ENCODE assay signal across 8 mouse cellular contexts in genomic region chr1:78488427-78488751, GRCm38 (mm10). TPM values are rescaled to one million over a fixed set of nuclear protein-coding genes. Genes with fewer than 3 reads are reported as not detected.
A peak's percentile ranks its signal among the peaks of the same experiment; 100 is the strongest.
DNase-seq lines count a peak whose midpoint lies in the region; ATAC-seq lines count a peak whose summit lies in the region.

No protein-coding gene starts in this region.

- no peak overlapping the region for H3K27ac ChIP-seq in kidney, embryonic 14.5 days (ENCODE audit: low read depth, low read length)
- H3K27ac ChIP-seq in brown adipose tissue, adult 24 weeks (replicated peaks; ENCODE audit: low read depth, low read length) = peak overlapping the region; percentile 59
- peak overlapping the region; percentile 71 for H3K27ac ChIP-seq in hindbrain, embryonic 16.5 days (ENCODE audit: low read depth, low read length)
- H3K27ac ChIP-seq in midbrain, embryonic 14.5 days (replicated peaks; ENCODE audit: low read depth, low read length) = peak overlapping the region; percentile 67; the same call in 1 of the 2 replicates

- H3K4me3 ChIP-seq in kidney, embryonic 14.5 days (ENCODE audit: low read length) = peak overlapping the region; percentile 89
- H3K4me3 ChIP-seq in brown adipose tissue, adult 24 weeks (ENCODE audit: insufficient read depth, low read depth, low read length) = peak overlapping the region; percentile 83
- peak overlapping the region; percentile 69 for H3K4me3 ChIP-seq in hindbrain, embryonic 16.5 days (ENCODE audit: low read length)
- H3K4me3 ChIP-seq in midbrain, embryonic 14.5 days (replicated peaks; ENCODE audit: low read depth, low read length) = peak overlapping the region; percentile 93

- 0% methylated on average over 28 of the region's 28 CpGs for WGBS in kidney, embryonic 14.5 days
- WGBS in hindbrain, embryonic 16.5 days = 0% methylated on average over 28 of the region's 28 CpGs
- WGBS in midbrain, embryonic 14.5 days = under 1% methylated on average over 28 of the region's 28 CpGs

- no peak; the same call in 1 of the 2 replicates for ATAC-seq in kidney, embryonic 14.5 days (ENCODE audit: low FRiP score, low TSS enrichment)
- no peak; the same call in 1 of the 2 replicates for ATAC-seq in hindbrain, embryonic 16.5 days
- ATAC-seq in midbrain, embryonic 14.5 days (ENCODE audit: low FRiP score, low TSS enrichment) = no peak
- ATAC-seq in cerebellum, adult (ENCODE audit: insufficient number of reproducible peaks, low FRiP score, low TSS enrichment) = no peak

- DNase-seq in kidney, adult 18-20 months = no peak
- no peak for DNase-seq in midbrain, embryonic 14.5 days
- no peak for DNase-seq in gastrocnemius, postnatal 25 days
- DNase-seq in ovary, postnatal 14 days (ENCODE audit: low spot score) = no peak

- peak overlapping the region; percentile 86 for H3K9ac ChIP-seq in kidney, embryonic 14.5 days (ENCODE audit: low read depth, low read length)
- H3K9ac ChIP-seq in hindbrain, embryonic 16.5 days (ENCODE audit: low read depth, low read length) = peak overlapping the region; percentile 83
- H3K9ac ChIP-seq in midbrain, embryonic 14.5 days (replicated peaks; ENCODE audit: low read length) = peak overlapping the region; percentile 81

- no peaks in the 10 kb centered on the region for H3K27me3 ChIP-seq in kidney, embryonic 14.5 days (ENCODE audit: control insufficient read depth, insufficient read depth, low read length)
- H3K27me3 ChIP-seq in hindbrain, embryonic 16.5 days (replicated peaks; ENCODE audit: control insufficient read depth, insufficient read depth, low read length) = no peaks in the 10 kb centered on the region
- no peaks in the 10 kb centered on the region for H3K27me3 ChIP-seq in midbrain, embryonic 14.5 days (ENCODE audit: control insufficient read depth, insufficient read depth, low read length)

- H3K4me1 ChIP-seq in kidney, embryonic 14.5 days (ENCODE audit: control insufficient read depth, insufficient read depth, low read length) = peaks cover 12% of the 10 kb centered on the region; the same call in 1 of the 2 replicates
- peaks cover 3% of the 10 kb centered on the region; the same call in 1 of the 2 replicates for H3K4me1 ChIP-seq in brown adipose tissue, adult 24 weeks (ENCODE audit: control insufficient read depth, insufficient read depth, insufficient read length, low read length)
- H3K4me1 ChIP-seq in hindbrain, embryonic 16.5 days (ENCODE audit: control insufficient read depth, insufficient read depth, low read depth, low read length) = peaks cover 19% of the 10 kb centered on the region
- 0 out of 2 replicates have a peak, but pooled peaks cover 5% of the 10 kb centered on the region for H3K4me1 ChIP-seq in midbrain, embryonic 14.5 days (ENCODE audit: control insufficient read depth, insufficient read depth, low read length)

- H3K9me3 ChIP-seq in kidney, embryonic 14.5 days (ENCODE audit: control insufficient read depth, low read length) = no peaks in the 10 kb centered on the region
- H3K9me3 ChIP-seq in hindbrain, embryonic 16.5 days (ENCODE audit: control insufficient read depth, low read length) = no peaks in the 10 kb centered on the region
- no peaks in the 10 kb centered on the region for H3K9me3 ChIP-seq in midbrain, embryonic 14.5 days (ENCODE audit: control insufficient read depth, low read length)

- H3K4me2 ChIP-seq in kidney, embryonic 14.5 days (replicated peaks; ENCODE audit: low read depth, low read length) = peak overlapping the region; percentile 87
- peak overlapping the region; percentile 64 for H3K4me2 ChIP-seq in hindbrain, embryonic 16.5 days (ENCODE audit: low read length)
- H3K4me2 ChIP-seq in midbrain, embryonic 14.5 days (ENCODE audit: low read length) = peak overlapping the region; percentile 94

- no peaks in the 10 kb centered on the region; the same call in 1 of the 2 replicates for H3K36me3 ChIP-seq in kidney, embryonic 14.5 days (ENCODE audit: control insufficient read depth, insufficient read depth, low read length)
- H3K36me3 ChIP-seq in hindbrain, embryonic 16.5 days (ENCODE audit: control insufficient read depth, insufficient read depth, low read length) = no peaks in the 10 kb centered on the region
- H3K36me3 ChIP-seq in midbrain, embryonic 14.5 days (ENCODE audit: control insufficient read depth, insufficient read depth, low read length) = no peaks in the 10 kb centered on the region

RNA-seq across cellular contexts. Expression of gene Farsb, which starts 0.3 kb away (rescaled TPM):
- polyA plus RNA-seq in kidney, embryonic 14.5 days (2014; fragmentation: Nextera tagmentation; extraction: Ambion mirVana) = 135 and 148 TPM in 2 replicates
- polyA plus RNA-seq in brown adipose tissue, adult 24 weeks (2012; ENCODE audit: insufficient read depth, insufficient read length, missing spikeins) = 67.6 and 70.1 TPM in 2 replicates
- 160 and 161 TPM in 2 replicates for polyA plus RNA-seq in hindbrain, embryonic 16.5 days (2015; fragmentation: Nextera tagmentation; extraction: Ambion mirVana)
- 158 and 168 TPM in 2 replicates for polyA plus RNA-seq in midbrain, embryonic 14.5 days (2014; fragmentation: Nextera tagmentation; extraction: Ambion mirVana)
- 10 to 100 TPM; 50.8 to 54.5 TPM for total RNA-seq in gastrocnemius, postnatal 25 days (2021)

RNA-seq across cellular contexts. Expression of gene Mogat1, which starts 22.4 kb away (rescaled TPM):
- polyA plus RNA-seq in kidney, embryonic 14.5 days (2014; fragmentation: Nextera tagmentation; extraction: Ambion mirVana) = 0.60 TPM in 1 of 2 replicates, not detected in the other
- 19.9 and 31.2 TPM in 2 replicates for polyA plus RNA-seq in brown adipose tissue, adult 24 weeks (2012; ENCODE audit: insufficient read depth, insufficient read length, missing spikeins)
- polyA plus RNA-seq in hindbrain, embryonic 16.5 days (2015; fragmentation: Nextera tagmentation; extraction: Ambion mirVana) = 0.51 and 0.77 TPM in 2 replicates
- polyA plus RNA-seq in midbrain, embryonic 14.5 days (2014; fragmentation: Nextera tagmentation; extraction: Ambion mirVana) = 0.72 TPM in 1 of 2 replicates, not detected in the other
- under 1 TPM in 1 of 2 experiments, not detected in 1; 0.75 TPM for total RNA-seq in gastrocnemius, postnatal 25 days (2021)

RNA-seq across cellular contexts. Expression of gene BC035947, which starts 23.6 kb away (rescaled TPM):
- 0.20 and 0.24 TPM in 2 replicates for polyA plus RNA-seq in kidney, embryonic 14.5 days (2014; fragmentation: Nextera tagmentation; extraction: Ambion mirVana)
- 2.2 and 3.0 TPM in 2 replicates for polyA plus RNA-seq in brown adipose tissue, adult 24 weeks (2012; ENCODE audit: insufficient read depth, insufficient read length, missing spikeins)
- polyA plus RNA-seq in hindbrain, embryonic 16.5 days (2015; fragmentation: Nextera tagmentation; extraction: Ambion mirVana) = 1.1 and 1.2 TPM in 2 replicates
- 0.81 and 1.2 TPM in 2 replicates for polyA plus RNA-seq in midbrain, embryonic 14.5 days (2014; fragmentation: Nextera tagmentation; extraction: Ambion mirVana)
- total RNA-seq in gastrocnemius, postnatal 25 days (2021) = not detected

Comparison
In these comparisons a context has a peak if more than half of its experiments do, and no peak if none do; other contexts are left out.
1. RNA of gene Mogat1, which starts 22.4 kb away (polyA plus RNA-seq): 19.9 to 31.2 TPM in brown adipose tissue, adult 24 weeks; 0.72 TPM in midbrain, embryonic 14.5 days, 0.51 to 0.77 TPM in hindbrain, embryonic 16.5 days and 0.60 TPM in kidney, embryonic 14.5 days; every median in the first group is over 10 times any median in the second.
2. Peak in every context shown above with its lines, with median percentiles within 50 percentile points of each other: H3K4me2 ChIP-seq, H3K4me3 ChIP-seq and H3K9ac ChIP-seq.